Mouse (Mus musculus) CH12.LX (cell line): ENCODE data around the gene Slc17a6.

Experiments used
- CHD2 ChIP-seq: IDR thresholded peaks from 2 replicates; pipeline ENCODE4 v1.6.1; 2011; ENCODE audit warnings: low read length, improper control_type of control experiment
- CTCF ChIP-seq, 2 experiments: IDR thresholded peaks in 1 of 2; conservative IDR thresholded peaks in 1 of 2; 2 replicates each; pipeline ENCODE4 v1.5.1; 2011 to 2012; ENCODE audit warnings: low read depth in 2 of 2, low read length in 2 of 2, improper control_type of control experiment in 1 of 2, inconsistent platforms in 1 of 2, mild to moderate bottlenecking in 1 of 2, moderate library complexity in 1 of 2
- ETS1 ChIP-seq: conservative IDR thresholded peaks from 2 replicates; pipeline ENCODE4 v1.6.1; 2012; ENCODE audit warnings: low read depth, mild to moderate bottlenecking, inconsistent platforms, low read length, improper control_type of control experiment, moderate library complexity
- HCFC1 ChIP-seq: IDR thresholded peaks from 2 replicates; pipeline ENCODE4 v1.6.1; 2012; ENCODE audit warnings: low read depth, mild to moderate bottlenecking, inconsistent platforms, low read length, improper control_type of control experiment
- MAFK ChIP-seq: IDR thresholded peaks from 2 replicates; pipeline ENCODE4 v1.6.1; 2011; ENCODE audit warnings: low read length, improper control_type of control experiment; ENCODE audit not compliant: insufficient replicate concordance
- MAX ChIP-seq: IDR thresholded peaks from 2 replicates; pipeline ENCODE4 v1.6.1; 2011; ENCODE audit warnings: low read length, improper control_type of control experiment
- MEF2A ChIP-seq: IDR thresholded peaks from 2 replicates; pipeline ENCODE4 v1.6.1; 2014; ENCODE audit warnings: low read depth, mild to moderate bottlenecking, inconsistent platforms, low read length, improper control_type of control experiment, borderline replicate concordance
- MXI1 ChIP-seq: IDR thresholded peaks from 2 replicates; pipeline ENCODE4 v1.6.1; 2011; ENCODE audit warnings: mild to moderate bottlenecking, low read depth, low read length, improper control_type of control experiment
- POLR2A ChIP-seq: IDR thresholded peaks from 2 replicates; pipeline ENCODE4 v1.6.1; 2011; ENCODE audit warnings: low read depth, mild to moderate bottlenecking, improper control_type of control experiment, low read length
- POLR2AphosphoS2 ChIP-seq: IDR thresholded peaks from 2 replicates; pipeline ENCODE4 v1.6.1; 2011; ENCODE audit warnings: low read depth, low read length, improper control_type of control experiment
- SMC3 ChIP-seq: IDR thresholded peaks from 2 replicates; pipeline ENCODE4 v1.6.1; 2011; ENCODE audit warnings: low read depth, low read length, improper control_type of control experiment
- TCF12 ChIP-seq: IDR thresholded peaks from 2 replicates; pipeline ENCODE4 v1.6.1; 2014; ENCODE audit warnings: low read depth, mild to moderate bottlenecking, inconsistent platforms, low read length, improper control_type of control experiment
- USF1 ChIP-seq: IDR thresholded peaks from 2 replicates; pipeline ENCODE4 v1.6.1; 2014; ENCODE audit warnings: low read depth, mild to moderate bottlenecking, inconsistent platforms, low read length, improper control_type of control experiment

DNA sequence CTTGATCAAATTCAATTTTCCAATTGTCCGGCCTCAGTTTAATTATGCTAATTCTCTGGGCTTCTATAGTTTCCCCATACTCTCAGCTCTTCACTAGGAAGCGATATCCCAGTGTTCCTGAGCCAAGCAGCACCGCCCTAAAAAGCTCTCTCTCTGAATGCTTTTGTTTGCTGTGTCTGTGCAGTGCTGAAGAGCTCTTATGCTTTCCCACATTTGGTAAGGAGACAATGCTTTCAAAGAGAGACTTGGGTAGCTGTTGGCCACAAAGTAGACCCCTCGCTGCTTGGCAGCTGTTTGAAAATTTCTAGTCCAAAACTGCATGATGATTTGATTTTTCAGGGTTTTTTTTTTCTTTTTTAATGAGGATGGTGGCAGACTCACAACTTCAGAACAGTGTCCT, 72.6 kb downstream of the Slc17a6 start:
- TF ChIP-seq CTCF (conservative IDR thresholded peaks at IDR 0.05 in 1 of 2, IDR thresholded peaks at IDR 0.05 in 1 of 2; ENCODE audit: low read depth in 2 of 2, low read length in 2 of 2) (no peak), SMC3 (no peak), MEF2A (no peak), USF1 (no peak), HCFC1 (no peak), POLR2AphosphoS2 (no peak), POLR2A (no peak), ETS1 (no peak), MAFK (no peak), MAX (no peak), CHD2 (no peak), TCF12 (no peak), MXI1 (no peak)
